Mouse (Mus musculus) adipose tissue, adult 10 weeks (tissue): ENCODE results near the gene Hyou1. TPM values are rescaled to one million over a fixed set of nuclear protein-coding genes. Genes with fewer than 3 reads are reported as not detected.

Experiments
- polyA plus RNA-seq: library from polyadenylated mRNA; stranded (reverse); fragments of 350-450 nt; fragmentation: Illumina TruSeq; extraction: RNeasy Lipid Tissue Mini Kit (QIAGEN cat#74804); gene quantifications from one replicate; pipeline ENCODE4 v1.2.3, GENCODE M21; 2014; ENCODE audit warnings: low read depth, low replicate concordance

The Hyou1 gene
- 132 TPM for polyA plus RNA-seq

DNA sequence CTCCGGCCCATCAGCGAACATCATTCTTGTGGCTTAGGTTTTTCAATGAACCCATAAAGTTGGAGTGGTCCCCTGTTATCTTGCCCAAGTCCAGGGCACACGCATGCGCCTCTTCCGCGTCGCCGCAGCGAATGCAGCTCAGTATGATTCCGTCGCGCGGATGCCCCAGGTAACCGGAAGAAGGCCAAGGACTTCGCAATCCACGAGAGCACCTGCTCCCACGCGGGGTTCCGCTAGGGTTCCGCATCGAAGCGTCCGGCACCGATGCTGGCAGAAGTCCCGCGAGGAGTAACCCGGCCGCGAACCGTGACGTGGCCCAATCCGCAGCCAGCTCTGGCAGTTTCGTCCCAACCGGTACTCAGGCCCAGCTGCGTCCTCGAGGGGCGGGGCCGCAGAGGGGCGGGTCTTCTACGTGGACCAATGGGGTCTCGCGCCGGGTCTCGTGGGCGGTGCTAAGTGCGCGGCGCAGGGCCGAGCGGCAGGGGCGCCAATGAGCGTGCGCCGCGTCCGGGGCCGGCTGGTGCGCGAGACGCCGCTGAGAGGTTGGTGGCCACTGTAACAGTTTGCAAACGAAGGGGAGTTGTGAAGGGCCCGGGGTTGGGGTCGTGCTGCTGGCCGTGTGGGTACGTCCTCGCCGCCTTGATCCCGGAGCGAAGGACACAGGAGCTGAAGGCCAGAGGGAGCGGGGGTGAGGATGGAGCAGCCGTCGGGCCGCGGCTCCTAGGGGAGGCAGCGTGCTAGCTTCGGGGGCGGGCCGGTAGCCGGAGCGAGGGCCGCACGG is at the start of gene Hyou1:
Gene Hyou1 (plus strand): TSS at position 437 of the 781 bp plus-strand sequence.

DNA sequence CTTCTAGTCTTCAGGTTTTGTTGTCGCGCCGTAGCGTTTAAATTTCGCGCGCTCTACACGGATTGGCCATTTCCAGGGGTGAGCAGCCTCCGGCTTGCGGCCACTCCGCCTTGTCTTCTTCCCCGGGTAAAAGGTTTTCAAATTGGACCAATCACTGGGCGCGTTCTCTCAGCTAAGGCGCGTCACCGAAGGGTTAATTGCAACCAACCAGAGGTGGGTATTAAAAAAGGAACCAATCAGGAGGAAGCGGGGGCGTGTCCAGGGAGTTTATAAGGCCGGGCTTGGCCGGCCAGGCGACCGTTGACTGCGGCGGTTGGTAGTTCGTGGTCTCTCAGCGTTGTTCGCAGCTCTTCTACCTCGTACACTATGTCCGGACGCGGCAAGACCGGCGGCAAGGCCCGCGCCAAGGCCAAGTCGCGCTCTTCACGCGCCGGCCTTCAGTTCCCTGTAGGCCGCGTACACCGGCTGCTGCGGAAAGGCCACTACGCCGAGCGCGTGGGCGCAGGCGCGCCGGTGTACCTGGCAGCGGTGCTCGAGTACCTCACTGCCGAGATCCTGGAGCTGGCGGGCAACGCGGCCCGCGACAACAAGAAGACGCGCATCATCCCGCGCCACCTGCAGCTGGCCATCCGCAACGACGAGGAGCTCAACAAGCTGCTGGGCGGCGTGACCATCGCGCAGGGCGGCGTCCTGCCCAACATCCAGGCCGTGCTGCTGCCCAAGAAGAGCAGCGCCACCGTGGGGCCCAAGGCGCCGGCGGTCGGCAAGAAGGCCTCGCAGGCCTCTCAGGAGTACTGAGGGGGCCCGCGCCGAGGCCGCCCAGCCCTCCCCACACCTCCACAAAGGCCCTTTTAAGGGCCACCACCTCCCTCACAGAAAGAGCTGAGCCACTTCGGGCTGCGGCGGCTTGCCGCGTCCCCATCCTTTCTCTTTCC is 44.6 kb upstream of the Hyou1 start, which contains the start of gene H2afx:
Gene H2afx (plus strand): TSS at position 299 of the 935 bp plus-strand sequence.

GRCm38 (mm10) chr9:44343781-44344421 is 35.4 kb upstream of the Hyou1 start, which contains the start of gene Hmbs:
TSS of gene Hmbs (minus strand) at chr9:44344228.

GRCm38 (mm10) chr9:44361190-44361917 is 17.9 kb upstream of the Hyou1 start, which contains the start of gene Vps11:
TSS of gene Vps11 (minus strand) at chr9:44361670.

GRCm38 (mm10) chr9:44396684-44397411 is 17.6 kb downstream of the Hyou1 start, which contains the start of gene Slc37a4:
TSS of gene Slc37a4 (plus strand) at chr9:44396852.

DNA sequence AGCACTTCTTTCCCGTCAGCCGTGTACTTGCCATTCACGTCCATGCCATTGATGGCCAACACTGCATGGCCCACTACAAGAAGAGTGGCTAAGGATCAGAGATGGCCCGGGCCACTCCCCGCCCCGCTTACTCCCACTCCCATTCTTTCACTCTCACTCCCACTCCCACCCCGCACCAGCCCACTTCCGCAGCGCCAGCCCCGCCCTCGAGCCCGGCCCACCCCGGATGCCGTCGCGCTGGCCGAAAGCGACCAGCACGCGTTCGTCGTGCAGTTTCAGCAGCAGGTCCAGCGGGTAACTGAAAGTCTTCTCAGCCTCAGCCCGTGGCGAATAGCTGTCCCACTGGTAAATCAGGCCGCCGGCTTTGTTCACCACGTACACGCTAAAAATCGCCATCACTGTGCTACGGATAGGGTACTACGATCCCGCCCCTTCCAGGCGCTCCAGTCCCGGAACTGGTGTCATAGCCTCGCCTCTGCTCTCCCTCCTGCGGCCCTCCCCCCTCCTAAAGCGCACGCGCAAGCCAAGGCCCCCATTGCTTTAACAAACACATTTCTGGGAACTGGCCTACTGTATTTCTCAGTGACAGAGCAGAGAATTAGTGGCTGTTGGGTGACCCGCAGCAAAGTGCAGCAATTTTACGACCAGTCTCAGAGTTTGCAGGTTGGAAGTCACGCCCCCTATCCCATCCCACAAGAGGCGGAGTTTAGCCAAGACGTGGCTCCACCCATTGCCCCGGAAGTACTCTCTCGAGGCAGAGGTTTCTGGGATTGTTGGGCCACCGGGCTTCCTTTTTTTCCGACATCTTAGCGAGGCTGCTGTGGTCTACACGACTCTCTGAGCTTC is 27.8 kb downstream of the Hyou1 start, which contains the start of the genes Rps25 and Trappc4:
Gene Rps25 (plus strand): TSS at position 234 of the 846 bp plus-strand sequence.
Gene Trappc4 (minus strand): TSS at position 695 of the 846 bp plus-strand sequence.

DNA sequence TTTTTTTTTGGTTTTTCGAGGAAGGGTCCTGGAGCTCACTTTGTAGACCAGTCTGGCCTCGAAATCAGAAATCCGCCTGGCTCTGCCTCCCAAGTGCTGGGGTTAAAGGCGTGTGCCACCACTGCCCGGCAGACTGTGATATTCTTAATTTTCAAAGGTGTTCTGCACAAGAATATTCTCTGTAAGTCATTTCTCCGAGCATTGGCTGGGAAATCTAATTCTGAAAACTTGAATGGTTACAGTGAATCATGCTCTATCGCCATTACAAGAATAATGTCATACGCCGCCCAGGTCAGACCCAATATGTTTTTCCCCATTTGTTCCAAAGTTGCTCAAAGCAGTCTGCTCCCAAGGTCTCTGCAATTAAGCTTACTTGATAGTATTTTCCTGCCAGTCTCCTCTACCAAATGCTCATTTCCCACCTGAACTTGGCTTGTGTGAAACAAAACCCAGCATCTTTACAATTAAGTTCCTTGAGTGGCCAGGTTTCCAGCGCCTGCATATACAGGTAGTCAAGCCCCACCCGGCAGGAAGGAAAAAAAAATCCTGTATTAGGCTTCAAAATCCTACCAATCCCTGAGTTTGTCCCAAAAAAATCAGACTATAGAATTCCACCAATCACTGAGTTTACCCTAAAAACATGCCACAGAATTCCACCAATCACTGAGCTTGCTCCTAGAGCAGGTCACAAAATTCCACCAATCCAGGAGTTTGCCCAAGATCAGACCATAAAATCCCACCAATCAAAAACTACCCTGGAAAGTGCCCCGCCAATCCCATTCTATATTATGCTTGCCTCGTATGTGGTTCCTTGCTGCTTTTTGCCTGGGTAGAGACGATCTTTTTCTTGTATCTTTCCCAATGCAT is 39.5 kb downstream of the Hyou1 start, which contains the start of gene Ccdc84:
Gene Ccdc84 (minus strand): TSS at position 51 of the 867 bp plus-strand sequence.

GRCm38 (mm10) chr9:44440961-44441360 is 61.7 kb downstream of the Hyou1 start, which contains the start of gene Foxr1:
TSS of gene Foxr1 (minus strand) at chr9:44441136.

Other genes with a start within 250 kb of the Hyou1 start
- gene Mcam, start 245.0 kb upstream of the Hyou1 start, polyA plus RNA-seq = 166 TPM
- 17.4 TPM for gene Cbl, start 145.4 kb upstream of the Hyou1 start, polyA plus RNA-seq
- gene Ccdc153, start 138.8 kb upstream of the Hyou1 start, polyA plus RNA-seq = 32.6 TPM
- 3.3 TPM for gene Pdzd3, start 128.0 kb upstream of the Hyou1 start, polyA plus RNA-seq
- gene Nlrx1, start 110.9 kb upstream of the Hyou1 start, polyA plus RNA-seq = 17.3 TPM
- gene Abcg4, start 90.9 kb upstream of the Hyou1 start, polyA plus RNA-seq = 2.2 TPM
- gene Hinfp, start 73.8 kb upstream of the Hyou1 start, polyA plus RNA-seq = 14.7 TPM
- 28.1 TPM for gene C2cd2l, start 59.2 kb upstream of the Hyou1 start, polyA plus RNA-seq
- 25.7 TPM for gene Dpagt1, start 53.5 kb upstream of the Hyou1 start, polyA plus RNA-seq
- gene H2afx, start 44.8 kb upstream of the Hyou1 start, polyA plus RNA-seq = 25.2 TPM
- 47.6 TPM for gene Hmbs, start 35.3 kb upstream of the Hyou1 start, polyA plus RNA-seq
- 37.7 TPM for gene Vps11, start 17.8 kb upstream of the Hyou1 start, polyA plus RNA-seq
- gene Slc37a4, start 17.4 kb downstream of the Hyou1 start, polyA plus RNA-seq = 66.0 TPM
- gene Rps25, start 27.6 kb downstream of the Hyou1 start, polyA plus RNA-seq = 1,387 TPM
- 77.7 TPM for gene Trappc4, start 28.1 kb downstream of the Hyou1 start, polyA plus RNA-seq
- gene Ccdc84, start 39.1 kb downstream of the Hyou1 start, polyA plus RNA-seq = 31.8 TPM
- 0.45 TPM for gene Foxr1, start 61.6 kb downstream of the Hyou1 start, polyA plus RNA-seq
- 1.1 TPM for gene Upk2, start 75.5 kb downstream of the Hyou1 start, polyA plus RNA-seq
- 58.9 TPM for gene Bcl9l, start 103.3 kb downstream of the Hyou1 start, polyA plus RNA-seq
- gene Cxcr5, start 182.4 kb downstream of the Hyou1 start, polyA plus RNA-seq = 0.62 TPM
- gene Ddx6, start 225.4 kb downstream of the Hyou1 start, polyA plus RNA-seq = 79.5 TPM